Mouse (Mus musculus) adrenal gland (tissue): Measurements from ENCODE around the gene Xpr1.

ENCODE experiments used
- intact Hi-C: fragments of 180-260 bp; cut with DNase I; formaldehyde crosslinking; loops from one replicate; pipeline ENCODE4 v1.15.1; 2025

The Xpr1 gene

GRCm38 (mm10) chr1:155253126-155253525 lies 164.1 kb downstream of the Xpr1 start:
- intact Hi-C loops, result no loop called here

GRCm38 (mm10) chr1:155252631-155253121 lies 164.5 kb downstream of the Xpr1 start:
- intact Hi-C loops, result no loop called here

- intact Hi-C loops, result no loop called here
Observed at GRCm38 (mm10) chr1:155251596-155251995, 165.6 kb downstream of the Xpr1 start.

GRCm38 (mm10) chr1:155250531-155251135 lies 166.6 kb downstream of the Xpr1 start:
- intact Hi-C loops, result no loop called here

GRCm38 (mm10) chr1:155249896-155250295 lies 167.3 kb downstream of the Xpr1 start:
- intact Hi-C loops, result no loop called here

GRCm38 (mm10) chr1:155248041-155248440 lies 169.2 kb downstream of the Xpr1 start:
- intact Hi-C loops, result no loop called here

GRCm38 (mm10) chr1:155247441-155247840 lies 169.8 kb downstream of the Xpr1 start:
- intact Hi-C loops, result no loop called here

GRCm38 (mm10) chr1:155245516-155245915 lies 171.7 kb downstream of the Xpr1 start:
- intact Hi-C loops, result no loop called here

- intact Hi-C loops, result no loop called here
Observed at GRCm38 (mm10) chr1:155244771-155245211, 172.4 kb downstream of the Xpr1 start.

- intact Hi-C loops, result no loop called here
Observed at GRCm38 (mm10) chr1:155243797-155244770, 173.1 kb downstream of the Xpr1 start, which contains the start of gene BC034090. Gene BC034090, minus strand, starts transcription at chr1:155244444.

- intact Hi-C loops, result no loop called here
Observed at GRCm38 (mm10) chr1:155242488-155242745, 174.8 kb downstream of the Xpr1 start.

GRCm38 (mm10) chr1:155241701-155242487 lies 175.3 kb downstream of the Xpr1 start:
- intact Hi-C loops, result no loop called here

- intact Hi-C loops, result no loop called here
Observed at GRCm38 (mm10) chr1:155239962-155240717, 177.1 kb downstream of the Xpr1 start.

GRCm38 (mm10) chr1:155239169-155239568 lies 178.0 kb downstream of the Xpr1 start:
- intact Hi-C loops, result no loop called here

GRCm38 (mm10) chr1:155238126-155238525 lies 179.1 kb downstream of the Xpr1 start:
- intact Hi-C loops, result no loop called here

GRCm38 (mm10) chr1:155237390-155237789 lies 179.8 kb downstream of the Xpr1 start:
- intact Hi-C loops, result no loop called here

GRCm38 (mm10) chr1:155236306-155237024 lies 180.8 kb downstream of the Xpr1 start:
- intact Hi-C loops, result no loop called here

GRCm38 (mm10) chr1:155235641-155236040 lies 181.6 kb downstream of the Xpr1 start:
- intact Hi-C loops, result no loop called here

- intact Hi-C loops, result no loop called here
Observed at GRCm38 (mm10) chr1:155233931-155234607, 183.1 kb downstream of the Xpr1 start.

- intact Hi-C loops, result no loop called here
Observed at GRCm38 (mm10) chr1:155233378-155233777, 183.8 kb downstream of the Xpr1 start.
